Mouse (Mus musculus) adrenal gland, postnatal 14 days (tissue): ENCODE results near the gene Hoxa1. TPM values are rescaled to one million over a fixed set of nuclear protein-coding genes. Genes with fewer than 3 reads are reported as not detected.

Experiments used
- DNase-seq: peaks from one replicate; pipeline ENCODE4 v3.0.0; 2021; ENCODE audit warnings: mixed read lengths
- total RNA-seq: library from RNA; stranded (reverse); gene quantifications from 2 replicates; pipeline ENCODE4 v1.2.3, GENCODE M21; 2021

Gene Hoxa1
- total RNA-seq, 1 experiment from 2014 or later, result 1.1 TPM

GRCm38 (mm10) chr6:52189909-52190308 lies 31.8 kb upstream of the Hoxa1 start:
- DNase-seq, result no peak

DNA sequence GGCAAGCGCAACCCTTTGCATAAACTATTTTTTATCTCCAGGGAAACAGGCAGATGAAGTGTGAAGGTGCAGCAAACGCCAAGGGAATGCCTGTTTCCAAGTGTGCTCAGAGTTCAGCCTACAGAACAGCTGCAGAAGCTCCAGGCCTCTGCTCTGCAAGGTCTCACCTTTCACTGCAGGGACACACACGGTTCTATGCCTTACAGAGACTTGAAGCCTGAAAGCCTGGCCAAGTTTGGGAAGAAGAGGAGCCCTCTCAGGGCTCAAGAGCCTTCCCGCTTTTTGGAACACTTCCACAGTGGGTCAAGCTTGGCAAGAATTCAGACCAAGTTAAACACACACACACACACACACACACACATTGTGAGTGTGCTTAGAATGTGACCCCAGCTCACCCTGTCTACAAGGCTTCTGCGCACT lies 31.1 kb upstream of the Hoxa1 start:
- peak; percentile 52 for DNase-seq

- DNase-seq, result no peak
Observed at GRCm38 (mm10) chr6:52186500-52186899, 28.4 kb upstream of the Hoxa1 start.

DNA sequence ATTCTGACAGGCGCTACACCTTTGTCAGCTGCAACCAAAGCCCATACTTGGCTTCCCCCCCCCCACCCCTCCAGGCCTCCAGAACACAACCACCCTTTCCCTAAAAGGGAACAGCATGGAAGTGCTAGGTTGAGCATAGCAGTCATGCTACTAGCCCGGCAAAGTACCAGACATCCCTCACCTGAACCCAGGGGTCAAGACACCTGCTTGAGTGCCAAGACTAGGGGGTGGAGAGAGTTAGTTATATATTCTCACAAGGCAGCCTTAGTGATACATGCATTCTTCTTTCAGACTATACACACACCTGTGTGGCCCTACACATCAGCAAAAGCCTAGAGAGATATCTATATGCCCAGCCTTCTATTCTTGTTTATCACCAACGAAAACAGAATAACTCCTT lies 27.7 kb upstream of the Hoxa1 start:
- DNase-seq, result no peak

DNA sequence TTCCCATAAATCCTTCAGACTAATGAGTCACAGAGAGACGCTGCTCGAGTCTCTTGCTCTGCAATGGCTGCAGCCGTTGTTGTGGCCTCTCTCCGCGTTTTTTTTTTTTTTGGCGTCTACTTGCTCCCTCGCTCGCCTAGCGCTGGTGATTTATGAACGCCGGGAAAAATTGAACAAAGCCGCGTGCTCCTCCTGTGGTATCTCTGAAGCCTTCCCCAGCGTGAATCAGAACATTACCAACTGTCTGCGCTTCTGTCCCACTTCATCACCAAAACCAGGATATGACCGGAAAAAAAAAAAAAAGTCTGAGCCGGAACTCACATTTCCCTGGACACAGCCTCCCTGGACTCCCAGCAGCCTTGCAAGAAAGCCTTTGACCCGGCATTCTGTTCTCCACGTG lies 27.1 kb upstream of the Hoxa1 start:
- DNase-seq, result peak; percentile 73

GRCm38 (mm10) chr6:52184668-52185067 lies 26.6 kb upstream of the Hoxa1 start:
- DNase-seq, result no peak

DNA sequence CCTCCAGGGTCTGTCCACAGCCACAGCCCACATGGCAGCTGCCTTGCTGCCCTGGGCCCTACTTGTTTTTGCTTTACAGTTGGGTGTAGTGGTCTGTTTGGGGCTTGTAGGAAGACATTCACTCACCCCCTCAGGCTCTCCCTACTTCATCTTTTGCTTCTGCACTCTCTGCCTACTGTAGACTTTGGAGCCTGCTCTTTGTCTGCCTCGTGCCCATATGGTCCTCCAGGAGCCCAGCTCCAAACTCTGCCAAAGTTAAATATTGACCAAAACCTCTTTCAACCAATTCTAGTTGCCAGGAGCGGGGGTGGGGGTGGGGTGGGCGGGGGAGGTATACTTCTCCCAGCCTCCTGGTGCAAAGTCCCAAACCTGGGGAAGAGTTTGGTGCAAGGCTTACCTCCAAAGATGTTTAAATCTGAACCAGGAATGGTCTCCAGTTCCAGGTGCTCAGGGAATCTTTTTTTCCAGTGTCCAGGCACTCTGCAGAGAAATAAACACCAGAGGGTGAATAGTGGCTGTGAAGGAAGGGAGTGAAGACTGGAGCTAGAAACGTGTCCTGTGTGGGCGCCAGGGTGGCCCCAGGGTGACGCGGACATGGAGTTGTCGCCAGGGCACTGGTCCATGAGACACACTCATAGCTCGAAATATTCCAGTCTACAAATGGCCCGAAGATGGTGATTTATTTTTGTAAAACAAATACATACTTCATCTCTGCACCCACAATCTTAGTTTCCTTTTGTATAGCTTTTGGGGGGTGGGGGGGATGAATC lies 25.4 kb upstream of the Hoxa1 start:
- DNase-seq, result no peak

DNA sequence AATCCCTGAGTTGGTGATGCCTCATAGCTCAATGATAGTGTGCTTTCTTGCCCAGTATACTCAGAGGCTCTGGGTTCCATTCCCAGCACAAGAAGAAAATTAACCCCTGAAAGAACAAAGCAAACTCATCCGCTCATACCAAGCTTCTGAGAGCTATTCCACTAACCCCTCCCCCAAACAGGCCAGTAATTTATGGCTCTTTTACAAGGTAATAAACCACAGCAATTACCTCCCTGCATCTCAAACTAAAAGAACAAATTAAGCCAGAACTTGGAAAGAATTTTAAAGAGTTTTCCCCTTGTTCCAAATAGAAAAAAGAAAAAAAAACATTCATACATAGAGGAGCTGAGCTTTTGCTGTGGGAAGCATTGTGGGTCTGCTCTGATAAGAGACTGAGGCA lies 24.7 kb upstream of the Hoxa1 start:
- DNase-seq, result no peak

GRCm38 (mm10) chr6:52182030-52182429 lies 23.9 kb upstream of the Hoxa1 start:
- DNase-seq, result no peak

DNA sequence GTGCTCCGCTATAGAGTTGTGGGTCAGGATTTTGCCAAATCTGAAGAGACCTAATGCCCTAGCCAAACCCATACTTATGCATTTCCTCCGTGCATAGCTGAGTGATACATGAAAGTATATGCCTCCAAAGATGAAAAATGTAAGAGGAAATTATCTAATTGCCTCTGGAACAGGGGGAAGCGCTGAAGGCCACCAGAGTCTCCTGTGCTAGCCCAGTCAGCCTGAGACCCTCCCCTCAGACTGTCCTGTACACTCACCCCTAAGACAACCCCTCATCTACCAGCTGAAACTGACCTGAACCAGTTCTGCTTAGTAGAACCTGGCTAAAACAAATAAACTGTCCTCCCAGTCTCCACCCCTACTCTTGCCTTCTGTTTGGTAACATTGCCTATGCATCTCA lies 22.6 kb upstream of the Hoxa1 start:
- no peak for DNase-seq

DNA sequence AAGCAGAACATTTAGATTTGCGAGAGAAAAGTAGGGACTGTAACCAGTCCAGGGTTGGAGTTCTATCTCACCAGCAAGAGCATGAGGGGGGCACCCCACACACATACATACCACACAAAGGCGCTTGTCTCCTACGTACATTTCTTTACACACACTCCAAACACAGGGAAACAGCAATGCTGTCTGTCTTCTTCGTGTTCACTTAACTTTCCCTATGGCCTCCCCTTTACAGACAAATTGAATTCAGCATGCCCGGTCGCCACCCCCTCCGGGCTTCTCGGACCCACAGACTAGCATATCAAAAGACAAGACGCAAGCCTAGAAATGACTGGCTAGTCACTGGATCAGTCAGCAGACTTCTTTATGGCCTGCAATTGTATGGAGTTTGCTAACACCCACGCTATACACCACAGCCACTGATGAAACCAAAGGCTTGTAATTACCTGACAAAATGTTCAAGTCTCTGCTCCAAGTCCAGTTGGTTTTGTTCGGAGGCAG lies 22.1 kb upstream of the Hoxa1 start:
- no peak for DNase-seq

- DNase-seq, result peak; percentile 16
Observed at GRCm38 (mm10) chr6:52179690-52180089, 21.6 kb upstream of the Hoxa1 start.

- DNase-seq, result no peak
Observed at GRCm38 (mm10) chr6:52178918-52179665, 21.0 kb upstream of the Hoxa1 start.

DNA sequence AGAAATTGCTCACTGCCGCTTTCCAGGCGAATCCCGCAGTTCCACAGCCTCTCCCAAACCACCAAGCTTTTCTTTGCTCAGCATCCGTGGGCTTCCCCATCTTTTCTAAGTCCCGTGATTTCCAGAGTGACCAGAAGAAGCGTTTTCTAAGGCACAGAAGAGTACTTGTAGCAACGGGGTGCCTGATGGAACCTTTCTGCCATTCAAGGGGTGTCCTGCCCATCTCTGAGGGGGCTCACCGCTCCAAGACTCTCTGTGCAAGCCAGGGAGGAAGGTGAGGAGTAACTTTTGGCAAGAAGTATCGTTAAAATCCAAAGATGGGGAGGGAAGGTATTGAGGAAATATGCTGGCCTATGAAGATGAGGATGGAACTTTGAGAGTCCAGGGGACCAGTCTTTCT lies 19.7 kb upstream of the Hoxa1 start:
- DNase-seq, result no peak

- DNase-seq, result peak; percentile 48
Observed at GRCm38 (mm10) chr6:52177061-52177735, 19.1 kb upstream of the Hoxa1 start, which contains the start of gene 5730596B20Rik. TSS of gene 5730596B20Rik (plus strand) at chr6:52177498.

GRCm38 (mm10) chr6:52176391-52176790 lies 18.3 kb upstream of the Hoxa1 start:
- no peak for DNase-seq

DNA sequence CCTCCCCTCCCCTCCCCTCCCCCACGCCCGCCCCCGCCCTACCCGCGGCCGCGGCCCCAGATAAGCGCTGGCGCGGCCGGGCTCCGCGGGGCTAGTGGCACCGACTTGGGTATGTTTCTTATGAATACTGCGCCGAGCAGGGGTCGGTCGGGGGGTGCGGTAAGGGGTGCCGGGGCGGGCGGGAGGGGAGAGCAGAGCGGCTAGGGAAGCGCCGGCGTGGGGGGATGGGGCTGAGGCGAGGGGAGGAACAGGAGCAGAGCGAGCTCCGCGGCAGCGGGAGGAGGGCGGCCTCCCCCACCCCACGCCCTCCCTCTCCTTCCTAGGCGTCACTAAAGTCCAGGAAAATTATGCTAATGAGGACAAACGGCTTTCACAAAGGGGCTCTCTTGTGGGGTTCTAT lies 17.7 kb upstream of the Hoxa1 start:
- peak; percentile 78 for DNase-seq

GRCm38 (mm10) chr6:52174968-52175751 lies 17.0 kb upstream of the Hoxa1 start:
- DNase-seq, result peak; percentile 59

- no peak for DNase-seq
Observed at GRCm38 (mm10) chr6:52173648-52174047, 15.5 kb upstream of the Hoxa1 start.

DNA sequence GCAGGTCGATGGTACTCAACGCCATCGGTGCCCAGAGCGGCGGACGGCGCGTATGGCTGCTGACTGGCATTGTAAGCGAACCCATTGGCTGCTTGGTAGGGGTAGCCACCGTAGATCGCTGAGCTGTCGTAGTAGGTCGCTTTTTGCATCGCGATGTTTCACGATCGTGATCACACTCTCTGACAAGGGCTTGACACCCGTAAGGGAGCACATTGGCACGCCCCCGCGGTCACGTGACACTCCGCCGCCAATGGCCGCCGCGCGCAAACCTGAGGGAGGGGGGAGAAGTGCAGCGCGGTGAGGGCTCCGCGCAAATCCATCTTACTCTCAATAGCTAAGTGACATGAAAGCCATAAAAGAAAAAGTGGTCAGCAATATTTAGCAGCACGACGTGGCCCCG lies 14.4 kb upstream of the Hoxa1 start:
- peak; percentile 97 for DNase-seq

DNA sequence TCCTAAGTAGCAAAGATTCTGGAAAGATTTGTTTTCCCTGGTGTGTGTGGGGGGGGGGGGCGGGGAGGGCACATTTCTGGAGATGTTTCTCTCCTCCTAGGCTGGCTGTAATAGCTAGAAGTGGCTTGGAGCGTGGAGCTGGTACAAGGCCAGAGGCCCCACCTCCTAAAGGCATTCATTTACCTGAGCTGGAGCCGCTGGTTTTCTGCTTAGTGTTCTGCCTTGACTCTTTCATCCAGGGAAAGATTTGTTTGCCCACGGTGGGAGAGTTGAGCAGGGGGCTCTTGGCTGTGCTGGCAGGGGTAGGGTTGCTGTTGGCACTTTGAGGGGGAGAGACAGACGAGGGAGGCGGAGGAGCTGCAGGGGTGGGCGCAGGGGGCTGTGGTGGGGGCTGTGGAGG lies 13.8 kb upstream of the Hoxa1 start:
- DNase-seq, result no peak

GRCm38 (mm10) chr6:52171331-52171730 lies 13.2 kb upstream of the Hoxa1 start:
- DNase-seq, result no peak
